Mouse (Mus musculus) gastrocnemius, postnatal 14 days (tissue): ENCODE measurements around the gene Dcst1. TPM values are rescaled to one million over a fixed set of nuclear protein-coding genes. Genes with fewer than 3 reads are reported as not detected.

Source experiments
- total RNA-seq, 2 experiments: library from RNA; stranded (reverse); gene quantifications; 2 replicates each; pipeline ENCODE4 v1.2.3; 2021

Dcst1 gene
- total RNA-seq, 2 experiments from 2014 or later, result not detected

Other genes starting within 250 kb of the Dcst1 start
- not detected for gene Pklr, start 229.1 kb downstream of the Dcst1 start, total RNA-seq
- under 1 TPM; 0.41 to 0.42 TPM for gene Hcn3, start 205.1 kb downstream of the Dcst1 start, total RNA-seq
- 10 to 100 TPM; 18.2 to 18.6 TPM for gene Clk2, start 200.5 kb downstream of the Dcst1 start, total RNA-seq
- 10 to 100 TPM; 32.1 to 35.6 TPM for gene Scamp3, start 187.8 kb downstream of the Dcst1 start, total RNA-seq
- gene Fam189b, start 182.1 kb downstream of the Dcst1 start, total RNA-seq, result 10 to 100 TPM; 10.7 to 12.6 TPM
- gene Gba, start 162.3 kb downstream of the Dcst1 start, total RNA-seq, result 10 to 100 TPM; 19.5 to 20.7 TPM
- gene Thbs3, start 150.1 kb downstream of the Dcst1 start, total RNA-seq, result 10 to 100 TPM; 27.8 to 37.9 TPM
- gene Mtx1, start 138.2 kb downstream of the Dcst1 start, total RNA-seq, result 10 to 100 TPM; 42.4 to 52.2 TPM
- under 1 TPM; 0.21 to 0.22 TPM for gene Muc1, start 136.2 kb downstream of the Dcst1 start, total RNA-seq
- gene Krtcap2, start 119.3 kb downstream of the Dcst1 start, total RNA-seq, result 10 to 100 TPM; 74.0 to 85.6 TPM
- under 1 TPM; 0.16 to 0.39 TPM for gene Trim46, start 118.9 kb downstream of the Dcst1 start, total RNA-seq
- gene Dpm3, start 105.9 kb downstream of the Dcst1 start, total RNA-seq, result 10 to 100 TPM; 32.5 to 37.3 TPM
- gene Slc50a1, start 94.7 kb downstream of the Dcst1 start, total RNA-seq, result 10 to 100 TPM; 14.2 to 14.6 TPM
- 10 to 100 TPM; 20.7 to 22.1 TPM for gene Efna1, start 84.1 kb downstream of the Dcst1 start, total RNA-seq
- gene Efna3, start 42.3 kb downstream of the Dcst1 start, total RNA-seq, result not detected
- under 1 TPM; 0.42 to 0.80 TPM for gene Efna4, start 27.2 kb downstream of the Dcst1 start, total RNA-seq
- gene Adam15, start 15.3 kb downstream of the Dcst1 start, total RNA-seq, result 10 to 100 TPM; 35.0 to 40.1 TPM
- gene Dcst2, start 3.3 kb downstream of the Dcst1 start, total RNA-seq, result not detected
- gene Zbtb7b, start 29.5 kb upstream of the Dcst1 start, total RNA-seq, result 10 to 100 TPM; 18.4 to 24.0 TPM
- not detected for gene Lenep, start 37.5 kb upstream of the Dcst1 start, total RNA-seq
- 10 to 100 TPM; 30.9 to 33.4 TPM for gene Flad1, start 46.6 kb upstream of the Dcst1 start, total RNA-seq
- gene Cks1b, start 53.1 kb upstream of the Dcst1 start, total RNA-seq, result 10 to 100 TPM in 1 of 2 experiments, 1 to 10 TPM in 1; 9.6 to 14.4 TPM
- gene Shc1, start 53.2 kb upstream of the Dcst1 start, total RNA-seq, result 10 to 100 TPM; 35.9 to 38.8 TPM
- gene Pygo2, start 65.0 kb upstream of the Dcst1 start, total RNA-seq, result 10 to 100 TPM; 10.8 to 13.6 TPM
- gene Pbxip1, start 71.5 kb upstream of the Dcst1 start, total RNA-seq, result 100 to 1,000 TPM; 163 to 164 TPM
- 1 to 10 TPM; 4.6 to 6.3 TPM for gene Pmvk, start 89.3 kb upstream of the Dcst1 start, total RNA-seq
- 1 to 10 TPM; 3.3 to 6.0 TPM for gene Kcnn3, start 154.9 kb upstream of the Dcst1 start, total RNA-seq